Mouse (Mus musculus) heart, adult 2 months (tissue): ENCODE data around the gene Micu1. TPM values are rescaled to one million over a fixed set of nuclear protein-coding genes. Genes with fewer than 3 reads are reported as not detected.

Experiments
- DNase-seq, 2 experiments: peaks; one replicate each; pipeline ENCODE4 v3.0.0; 2021
- H3K27ac ChIP-seq: fragments of 200-600 bp; 2 replicates; pipeline ENCODE4 v1.8.1; 2022
- H3K27me3 ChIP-seq: fragments of 200-500 bp; 2 replicates; pipeline ENCODE4 v1.6.1; 2012; ENCODE audit warnings: mild to moderate bottlenecking, low read length, inconsistent platforms, mixed read lengths; ENCODE audit not compliant: control insufficient read depth, insufficient read depth
- H3K36me3 ChIP-seq: fragments of 200-500 bp; 2 replicates; pipeline ENCODE4 v1.6.1; 2012; ENCODE audit warnings: low read length, inconsistent platforms; ENCODE audit not compliant: control insufficient read depth, insufficient read depth
- H3K4me1 ChIP-seq: fragments of 200-500 bp; 2 replicates; pipeline ENCODE4 v1.6.1; 2011; ENCODE audit warnings: low read length; ENCODE audit not compliant: control insufficient read depth, insufficient read depth
- H3K4me3 ChIP-seq: fragments of 200-600 bp; 2 replicates; pipeline ENCODE4 v1.8.1; 2022
- H3K79me2 ChIP-seq: fragments of 200-500 bp; replicated peaks from 2 replicates; pipeline ENCODE4 v1.6.1; 2012; ENCODE audit warnings: mild to moderate bottlenecking, inconsistent platforms, low read length, moderate library complexity, mixed read lengths; ENCODE audit not compliant: control insufficient read depth, insufficient read depth
- H3K9ac ChIP-seq: fragments of 200-500 bp; 2 replicates; pipeline ENCODE4 v1.6.1; 2012; ENCODE audit warnings: low read depth, mild to moderate bottlenecking, control low read depth, inconsistent platforms, low read length, mixed read lengths
- CTCF ChIP-seq: fragments of 200-600 bp; IDR thresholded peaks from 2 replicates; pipeline ENCODE4 v1.8.1; 2022; ENCODE audit warnings: antibody characterized with exemption, mild to moderate bottlenecking, moderate library complexity
- EP300 ChIP-seq: fragments of 200-500 bp; IDR thresholded peaks from 2 replicates; pipeline ENCODE4 v1.6.1; 2011; ENCODE audit warnings: low read depth, low read length, control low read depth; ENCODE audit not compliant: insufficient read depth
- POLR2A ChIP-seq: fragments of 200-500 bp; IDR thresholded peaks from 2 replicates; pipeline ENCODE4 v1.6.1; 2011; ENCODE audit warnings: mild to moderate bottlenecking, low read depth, low read length, control low read depth; ENCODE audit not compliant: insufficient read depth
- WGBS: fragments of 180-500 bp; shearing (Covaris S2); methylation state at CpG from one replicate; pipeline ENCODE4 v1.1.7; 2018; 5-methylcytosine and 5-hydroxymethylcytosine counted together
- intact Hi-C: fragments of 180-260 bp; cut with DNase I; formaldehyde crosslinking; loops from one replicate; pipeline ENCODE4 v1.15.1; 2025
- polyA plus RNA-seq: library from polyadenylated mRNA; depleted of rRNA; stranded (reverse); fragments of >200 nt; gene quantifications from 2 replicates; pipeline ENCODE4 v1.2.3, GENCODE M21; 2012
- total RNA-seq, 2 experiments: library from RNA; stranded (reverse); gene quantifications; 2 replicates each; pipeline ENCODE4 v1.2.3; 2021

Gene Micu1
- total and polyA plus RNA-seq, 3 experiments: 14.1 to 19.7 (median 17.6) TPM

GRCm38 (mm10) chr10:59771375-59772048, 69.2 kb downstream of the Micu1 start:
- TF ChIP-seq CTCF (no peak), POLR2A (no peak), EP300 (no peak)
- Histone ChIP-seq H3K79me2 (no peaks in the 10 kb centered on the region), H3K36me3 (no peaks in the 10 kb centered on the region), H3K27ac (no peak overlapping the region), H3K27me3 (no peaks in the 10 kb centered on the region), H3K4me1 (no peaks in the 10 kb centered on the region), H3K9ac (no peak overlapping the region), H3K4me3 (no peak overlapping the region)
- DNase-seq: no peak
- intact Hi-C loops: no loop called here
- 84% methylated on average over 6 of the region's 6 CpGs for WGBS

- intact Hi-C loops: no loop called here
- TF ChIP-seq EP300 (no peak), POLR2A (no peak), CTCF (no peak)
- no peak overlapping the region for H3K27ac ChIP-seq
- no peak overlapping the region for H3K9ac ChIP-seq
- H3K27me3 ChIP-seq: no peaks in the 10 kb centered on the region
- H3K36me3 ChIP-seq: no peaks in the 10 kb centered on the region
- 79% methylated on average over 2 of the region's 2 CpGs for WGBS
- H3K79me2 ChIP-seq: no peaks in the 10 kb centered on the region
- DNase-seq: no peak
- no peaks in the 10 kb centered on the region for H3K4me1 ChIP-seq
- H3K4me3 ChIP-seq: no peak overlapping the region
Measured at GRCm38 (mm10) chr10:59772049-59772397, 69.7 kb downstream of the Micu1 start.

GRCm38 (mm10) chr10:59773441-59774140, 71.3 kb downstream of the Micu1 start:
- Histone ChIP-seq H3K9ac (no peak overlapping the region), H3K27me3 (no peaks in the 10 kb centered on the region), H3K27ac (no peak overlapping the region), H3K4me3 (no peak overlapping the region), H3K36me3 (no peaks in the 10 kb centered on the region), H3K79me2 (no peaks in the 10 kb centered on the region), H3K4me1 (no peaks in the 10 kb centered on the region)
- no peak for DNase-seq
- TF ChIP-seq CTCF: no peak
- TF ChIP-seq POLR2A: no peak
- TF ChIP-seq EP300: no peak
- WGBS: 81% methylated on average over 13 of the region's 13 CpGs
- intact Hi-C loops: no loop called here

GRCm38 (mm10) chr10:59774141-59774534, 71.9 kb downstream of the Micu1 start:
- H3K27me3 ChIP-seq: no peaks in the 10 kb centered on the region
- H3K27ac ChIP-seq: no peak overlapping the region
- no peaks in the 10 kb centered on the region for H3K36me3 ChIP-seq
- H3K4me3 ChIP-seq: no peak overlapping the region
- no peak for TF ChIP-seq EP300
- no peak for TF ChIP-seq POLR2A
- TF ChIP-seq CTCF: no peak
- WGBS: 92% methylated on average over 3 of the region's 3 CpGs
- no peak for DNase-seq
- H3K4me1 ChIP-seq: no peaks in the 10 kb centered on the region
- no peak overlapping the region for H3K9ac ChIP-seq
- intact Hi-C loops: no loop called here
- H3K79me2 ChIP-seq: no peaks in the 10 kb centered on the region

- WGBS: 42% methylated on average over 3 of the region's 3 CpGs
- no peak for TF ChIP-seq POLR2A
- no peak for TF ChIP-seq EP300
- TF ChIP-seq CTCF: no peak
- no peak overlapping the region for H3K4me3 ChIP-seq
- no peak overlapping the region for H3K27ac ChIP-seq
- H3K79me2 ChIP-seq: no peaks in the 10 kb centered on the region
- H3K9ac ChIP-seq: no peak overlapping the region
- intact Hi-C loops: no loop called here
- no peaks in the 10 kb centered on the region for H3K4me1 ChIP-seq
- no peak for DNase-seq
- no peaks in the 10 kb centered on the region for H3K36me3 ChIP-seq
- H3K27me3 ChIP-seq: no peaks in the 10 kb centered on the region
Measured at GRCm38 (mm10) chr10:59777246-59777645, 75.0 kb downstream of the Micu1 start.

- H3K9ac ChIP-seq: no peak overlapping the region
- intact Hi-C loops: no loop called here
- no peak overlapping the region for H3K27ac ChIP-seq
- H3K4me1 ChIP-seq: no peaks in the 10 kb centered on the region
- no peak overlapping the region for H3K4me3 ChIP-seq
- H3K36me3 ChIP-seq: no peaks in the 10 kb centered on the region
- no peaks in the 10 kb centered on the region for H3K79me2 ChIP-seq
- DNase-seq: no peak
- no peak for TF ChIP-seq POLR2A
- TF ChIP-seq CTCF: no peak
- no peak for TF ChIP-seq EP300
- no peaks in the 10 kb centered on the region for H3K27me3 ChIP-seq
- WGBS: 95% methylated on average over 4 of the region's 4 CpGs
Measured at GRCm38 (mm10) chr10:59778137-59778710, 75.9 kb downstream of the Micu1 start.
